Mouse (Mus musculus) gastrocnemius, adult 8-10 months (tissue): Measurements from ENCODE around the gene Gpr37l1. TPM values are rescaled to one million over a fixed set of nuclear protein-coding genes. Genes with fewer than 3 reads are reported as not detected.
A peak's percentile ranks its signal among the peaks of the same experiment; 100 is the strongest.

Source experiments
- DNase-seq, 2 experiments: peaks; one replicate each; pipeline ENCODE4 v3.0.0; 2022; ENCODE audit warnings: low spot score in 2 of 2
- total RNA-seq, 4 experiments: library from RNA; stranded (reverse); gene quantifications; 2 replicates each; pipeline ENCODE4 v1.2.4; 2022

Gene Gpr37l1
- total RNA-seq, 4 experiments from 2014 or later = 0.15 to 0.36 (median 0.27) TPM

DNA sequence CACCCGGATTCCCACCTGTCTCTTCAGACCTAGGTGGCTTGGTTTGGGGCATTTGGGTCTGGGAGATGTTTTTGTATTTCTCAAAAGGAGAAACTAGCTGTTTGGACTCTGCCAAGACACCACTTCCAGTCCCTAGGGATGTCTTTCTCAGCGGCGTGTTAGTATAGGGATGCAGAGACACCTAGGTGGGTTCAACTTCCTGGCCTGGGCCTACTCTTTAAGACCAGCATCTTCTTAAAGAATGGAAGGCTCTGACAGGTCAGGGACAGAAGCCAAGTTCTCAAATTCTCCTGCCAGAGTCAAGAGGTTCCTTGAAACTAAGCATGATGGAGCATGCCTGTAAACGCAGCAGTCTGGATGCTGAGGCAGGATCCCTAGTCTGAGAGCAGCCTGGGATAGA lies 19.0 kb downstream of the Gpr37l1 start:
- DNase-seq = no peak

DNA sequence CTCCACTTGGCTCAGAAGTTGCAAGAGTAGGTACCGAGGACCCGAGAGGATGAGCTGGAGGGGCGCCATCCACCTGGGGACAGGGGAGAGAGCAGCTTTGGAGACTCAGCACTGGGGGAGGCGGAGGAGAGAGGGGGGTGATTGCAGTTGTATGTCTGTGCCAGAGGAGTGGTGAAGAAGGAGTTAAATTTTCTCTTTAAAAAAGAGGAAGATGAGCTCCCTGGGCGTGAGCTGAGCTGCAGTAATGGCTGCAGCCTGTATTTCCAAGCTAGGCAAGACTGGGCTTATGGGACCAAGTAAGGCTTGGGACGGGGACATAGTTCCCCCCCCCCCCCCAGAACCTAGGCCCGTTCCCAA lies 19.8 kb downstream of the Gpr37l1 start:
- no peak for DNase-seq

- DNase-seq = peak; percentile 77 to 82
Measured at GRCm38 (mm10) chr1:135146946-135147701, 20.4 kb downstream of the Gpr37l1 start.

DNA sequence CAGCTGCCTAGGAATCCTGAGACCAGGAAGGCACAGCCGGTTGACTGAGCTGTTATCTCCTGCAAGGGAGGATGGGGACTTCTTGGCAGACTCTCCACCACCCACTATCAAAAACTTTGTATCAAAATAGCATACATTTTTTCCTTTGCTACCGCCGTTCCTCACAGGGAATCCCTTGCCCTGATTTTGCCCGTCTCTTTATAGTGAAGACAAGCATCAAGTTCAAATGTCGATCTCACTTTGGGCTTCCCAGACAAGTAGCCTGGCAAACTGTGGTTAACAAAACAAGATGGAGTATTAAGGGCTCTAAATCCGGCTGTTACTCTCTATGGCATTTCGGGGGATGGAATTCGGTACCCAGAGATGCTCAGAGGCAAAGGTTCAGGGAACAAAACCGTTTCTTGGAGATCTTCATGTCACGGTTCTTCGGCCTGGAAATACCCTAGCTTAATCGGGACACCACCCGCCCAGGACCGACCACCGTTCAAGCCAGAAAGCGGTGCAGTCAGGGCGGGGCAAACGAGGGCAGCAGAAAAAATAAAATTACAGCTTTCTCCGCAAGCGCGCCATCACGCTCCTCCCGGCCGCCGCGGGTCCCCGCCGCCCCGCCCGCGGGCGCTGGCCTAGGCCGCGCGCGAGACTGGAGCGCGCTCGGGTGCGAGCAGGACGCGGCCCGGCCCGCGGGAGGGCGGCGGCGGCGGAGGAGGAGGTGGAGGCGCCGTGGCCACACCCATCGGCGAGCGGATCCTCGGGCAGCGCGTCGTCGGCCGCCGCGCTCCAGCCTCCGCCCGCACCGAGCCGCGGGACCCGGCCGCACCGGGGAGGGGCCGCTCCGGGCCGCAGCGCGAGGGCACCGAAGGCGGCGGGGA lies 21.2 kb downstream of the Gpr37l1 start, which contains the start of gene Arl8a:
Gene Arl8a (plus strand): TSS at position 748 of the 869 bp plus-strand sequence.
- DNase-seq = peak; percentile 67 to 81

DNA sequence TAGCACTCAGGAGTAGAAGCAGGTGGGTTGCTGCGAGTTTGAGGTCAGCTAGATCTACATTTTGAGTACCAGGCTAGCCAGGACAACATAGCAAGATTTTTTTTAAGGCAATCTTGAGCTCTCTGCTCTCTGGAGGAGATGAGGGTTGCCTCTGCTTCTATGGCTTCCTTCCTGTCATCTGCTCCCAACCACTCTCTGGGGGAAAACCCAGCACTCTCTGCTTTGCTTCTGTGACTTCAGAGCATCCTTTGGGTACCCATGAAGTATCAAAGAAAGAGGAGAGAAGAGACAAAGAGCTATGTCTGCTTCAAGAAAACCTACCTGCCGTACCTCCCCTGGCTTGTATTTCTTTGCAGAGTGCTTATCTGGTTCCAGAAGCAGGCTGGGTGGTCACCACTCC lies 23.5 kb downstream of the Gpr37l1 start:
- DNase-seq = no peak

DNA sequence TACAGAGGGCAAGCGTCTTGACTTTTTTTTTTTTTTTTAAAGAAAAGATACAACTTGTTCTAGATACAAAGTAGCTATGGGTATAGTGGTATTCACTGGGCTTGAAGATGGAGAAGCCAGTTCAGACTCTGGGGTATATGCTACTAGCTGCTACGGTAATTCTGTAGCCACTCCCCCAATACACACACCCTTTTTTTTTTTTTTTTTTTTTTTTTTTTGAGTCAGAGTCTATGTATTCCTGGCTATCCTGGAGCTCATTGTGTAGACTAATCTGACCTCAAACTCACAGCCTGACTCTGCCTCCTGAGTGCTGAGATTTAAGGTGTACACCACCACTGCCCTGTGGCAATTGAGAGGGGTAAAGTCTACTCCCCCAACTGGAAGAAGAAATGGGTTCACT lies 25.0 kb downstream of the Gpr37l1 start:
- no peak for DNase-seq

DNA sequence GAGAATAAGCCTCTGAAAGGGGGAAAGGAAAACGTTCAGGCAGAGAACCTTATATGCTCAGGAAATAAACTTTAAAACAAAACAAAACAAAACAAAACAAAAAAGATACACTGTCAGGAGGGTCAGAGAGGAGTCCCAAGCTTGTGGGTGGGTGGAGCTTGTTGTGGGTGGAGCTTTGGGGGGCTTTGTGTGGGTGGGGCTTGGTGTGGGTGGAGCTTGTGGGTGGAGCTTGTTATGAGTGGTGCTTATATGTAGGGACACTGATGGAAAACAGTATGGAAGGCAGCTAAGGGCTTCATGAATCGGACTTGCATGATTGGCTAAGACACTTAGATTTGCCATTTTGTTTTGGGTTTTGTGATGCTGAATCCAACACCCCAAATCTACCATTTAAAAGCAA lies 27.6 kb downstream of the Gpr37l1 start:
- DNase-seq = no peak

GRCm38 (mm10) chr1:135136500-135136899 lies 31.0 kb downstream of the Gpr37l1 start:
- DNase-seq = peak; percentile 37 to 40

GRCm38 (mm10) chr1:135135111-135135787 lies 32.2 kb downstream of the Gpr37l1 start:
- no peak for DNase-seq

DNA sequence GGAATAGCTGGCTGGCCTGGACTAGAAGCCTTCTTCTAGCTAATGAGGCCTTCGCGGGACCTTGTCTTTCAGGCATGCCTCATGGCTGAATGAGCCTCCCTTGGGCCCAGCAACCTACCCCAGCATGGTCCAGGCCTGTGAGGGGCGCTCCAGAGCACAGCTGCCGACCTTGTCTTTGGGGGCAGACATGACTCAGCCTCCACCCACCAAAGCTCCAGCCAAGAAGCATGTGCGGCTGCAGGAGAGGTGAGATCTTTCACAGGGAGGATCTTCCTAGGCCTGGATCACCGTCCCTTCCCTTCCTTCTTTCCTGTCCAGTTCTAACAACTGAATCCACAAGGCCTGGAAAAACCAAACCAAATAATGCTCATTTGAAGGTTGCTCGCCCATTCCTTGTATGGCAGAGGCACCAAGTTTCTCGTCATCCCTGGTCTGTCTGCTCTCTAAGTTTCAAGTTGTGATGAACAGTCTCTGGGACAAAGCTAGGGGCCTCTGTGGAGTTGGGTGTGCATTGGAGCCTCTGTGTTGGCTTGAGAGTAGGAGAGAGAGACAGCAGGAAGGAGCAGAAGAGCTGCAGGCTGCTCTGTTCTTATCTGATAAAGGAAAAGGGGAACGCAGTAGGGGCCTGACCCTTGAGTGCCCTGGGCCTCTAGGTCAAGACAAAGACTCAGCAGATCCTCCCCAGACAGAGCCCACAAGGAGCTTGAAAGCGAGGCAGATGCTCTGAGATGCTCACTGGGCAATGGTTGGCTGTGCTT lies 33.6 kb downstream of the Gpr37l1 start:
- DNase-seq = no peak

DNA sequence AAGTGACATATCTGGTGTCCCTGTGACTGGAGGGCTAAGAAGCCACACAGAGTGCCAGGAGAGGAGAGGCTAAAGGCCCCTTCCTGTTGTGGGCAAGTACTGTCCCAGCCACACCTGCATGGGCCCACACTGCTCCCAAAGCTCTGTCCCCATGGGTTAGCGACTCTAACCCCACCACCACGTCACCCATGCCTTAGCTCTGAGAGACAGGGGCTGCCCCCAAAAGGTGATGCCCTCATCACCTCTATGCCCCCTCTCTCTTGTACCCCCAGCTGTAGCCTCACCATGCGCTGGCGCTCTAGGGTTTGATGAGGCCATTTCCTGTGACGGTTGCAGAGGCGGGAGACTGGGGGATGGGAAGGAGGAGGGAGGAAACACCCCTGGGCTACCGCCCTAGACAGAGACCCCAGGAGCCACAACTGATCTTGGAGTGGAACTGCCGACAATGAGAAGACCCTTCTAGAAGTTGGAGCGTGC lies 34.5 kb downstream of the Gpr37l1 start:
- no peak for DNase-seq

DNA sequence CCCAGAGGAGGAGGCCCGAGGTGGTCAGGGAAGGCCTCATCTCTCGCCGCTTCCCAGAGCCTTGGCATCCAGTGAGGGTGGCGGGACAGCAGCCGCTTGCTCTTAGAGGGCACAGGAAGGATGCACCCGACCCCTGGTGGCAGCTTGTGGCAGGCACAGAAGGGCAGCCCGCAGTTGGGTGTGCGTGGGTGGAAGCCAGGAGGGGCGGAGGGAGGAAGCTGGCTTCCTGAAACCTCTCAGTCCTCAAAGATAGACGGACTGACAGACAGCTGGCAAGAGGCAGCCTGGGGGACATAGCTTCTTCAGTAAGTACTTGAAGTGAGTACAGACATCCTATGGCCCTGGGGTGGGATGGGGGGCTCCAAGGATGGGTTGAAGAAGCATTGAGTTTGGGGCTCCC lies 35.0 kb downstream of the Gpr37l1 start, which contains the start of gene Ptpn7:
Gene Ptpn7 (plus strand): TSS at position 228 of the 400 bp plus-strand sequence.
- no peak for DNase-seq

DNA sequence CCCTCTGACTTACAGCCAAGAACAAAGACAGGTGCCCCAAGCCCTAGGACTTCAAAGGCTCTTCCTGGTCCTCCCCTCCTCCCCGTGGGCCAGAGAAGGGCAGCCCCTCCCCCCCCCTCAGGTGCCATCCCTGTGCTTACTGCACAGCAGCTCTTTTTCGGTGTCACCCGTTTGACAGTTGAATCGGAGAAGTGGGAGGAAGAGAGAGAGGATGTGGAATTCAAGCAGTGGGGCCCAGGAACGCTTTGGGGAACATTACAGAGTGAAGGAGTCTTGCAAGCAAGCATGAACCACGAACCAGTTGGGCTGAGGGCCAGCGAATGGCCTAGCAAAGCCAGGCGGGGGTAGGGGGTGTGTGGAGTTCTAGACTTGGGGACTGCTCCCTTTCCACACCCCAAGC lies 35.9 kb downstream of the Gpr37l1 start:
- no peak for DNase-seq

- DNase-seq = no peak
Measured at GRCm38 (mm10) chr1:135131034-135131433, 36.4 kb downstream of the Gpr37l1 start.

- no peak for DNase-seq
Measured at GRCm38 (mm10) chr1:135130376-135131018, 37.0 kb downstream of the Gpr37l1 start.

DNA sequence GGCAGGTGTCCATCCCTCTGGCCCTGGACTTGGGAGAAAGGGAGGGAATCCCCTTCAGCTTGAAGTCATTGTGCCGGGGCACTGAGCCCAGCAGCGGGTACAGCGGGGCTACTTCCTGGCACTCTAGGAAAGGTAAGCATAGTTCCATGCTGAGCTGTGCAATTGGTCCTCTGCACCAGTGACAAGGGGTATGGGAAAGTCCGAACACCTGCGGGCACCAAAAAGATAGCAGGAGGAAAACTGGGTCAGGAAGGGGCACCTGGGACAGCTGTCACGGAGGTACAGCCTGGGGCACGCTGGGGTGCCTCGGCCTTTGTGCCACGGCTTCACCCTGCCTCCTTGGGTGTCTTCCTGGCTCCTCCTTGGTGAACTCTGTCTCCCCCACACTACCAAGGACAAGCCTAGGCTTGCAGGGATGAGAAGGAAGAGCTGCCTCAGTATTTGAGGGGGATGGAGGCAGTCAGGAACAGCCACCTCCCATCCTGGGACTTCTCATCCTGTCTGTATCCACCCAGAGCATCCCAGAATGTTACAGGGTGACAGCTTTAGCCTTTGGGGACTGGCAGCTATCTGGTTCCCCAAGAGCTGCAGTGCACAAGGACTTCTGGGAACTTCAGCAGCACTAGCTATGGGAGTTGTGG lies 37.8 kb downstream of the Gpr37l1 start:
- no peak for DNase-seq

GRCm38 (mm10) chr1:135128986-135129385 lies 38.5 kb downstream of the Gpr37l1 start:
- no peak for DNase-seq

- DNase-seq = no peak
Measured at GRCm38 (mm10) chr1:135128011-135128441, 39.5 kb downstream of the Gpr37l1 start.

DNA sequence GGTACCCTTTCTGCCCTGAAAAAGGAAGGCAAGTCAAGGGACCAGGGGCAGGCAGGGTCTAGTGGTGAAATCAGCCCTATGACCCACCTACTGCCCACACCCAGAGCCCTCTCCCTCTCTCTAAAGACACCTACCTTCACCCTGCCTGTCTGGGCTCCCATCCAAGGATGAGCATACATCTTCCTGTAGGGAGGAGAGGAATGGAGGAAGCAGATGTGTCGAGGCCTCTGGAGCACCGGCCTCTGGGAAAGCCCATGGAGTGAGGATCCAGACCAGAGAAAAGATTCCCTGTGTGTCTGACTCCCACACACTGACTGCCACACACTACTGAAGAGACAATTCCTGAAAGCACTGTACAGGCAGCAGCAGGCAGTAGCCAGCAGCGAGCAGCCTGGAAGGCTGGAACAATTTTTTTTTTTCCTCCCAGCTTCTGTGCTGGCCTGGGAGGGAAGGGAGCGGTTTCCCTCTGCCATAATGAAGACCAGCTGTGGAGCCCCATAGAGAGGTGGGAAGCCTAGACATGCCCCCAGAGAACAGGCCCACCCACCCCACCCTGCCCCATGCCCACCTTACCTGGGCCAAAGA lies 40.9 kb downstream of the Gpr37l1 start:
- no peak for DNase-seq

GRCm38 (mm10) chr1:135125990-135126389 lies 41.5 kb downstream of the Gpr37l1 start:
- no peak for DNase-seq
